Mouse (Mus musculus) brain, embryonic 14.5 days (tissue): ENCODE results near the gene Tmem200b.

Experiments
- CTCF ChIP-seq: fragments of 200-500 bp; IDR thresholded peaks from 2 replicates; pipeline ENCODE4 v1.5.1; 2012; ENCODE audit warnings: inconsistent platforms, mild to moderate bottlenecking, moderate library complexity, borderline replicate concordance; ENCODE audit not compliant: insufficient read depth, insufficient read length; ENCODE audit errors: extremely low read depth
- POLR2A ChIP-seq: fragments of 200-500 bp; IDR thresholded peaks from 2 replicates; pipeline ENCODE4 v1.6.1; 2012; ENCODE audit warnings: mild to moderate bottlenecking, inconsistent platforms, borderline replicate concordance; ENCODE audit not compliant: poor library complexity, insufficient read depth, insufficient read length, severe bottlenecking; ENCODE audit errors: extremely low read depth

DNA sequence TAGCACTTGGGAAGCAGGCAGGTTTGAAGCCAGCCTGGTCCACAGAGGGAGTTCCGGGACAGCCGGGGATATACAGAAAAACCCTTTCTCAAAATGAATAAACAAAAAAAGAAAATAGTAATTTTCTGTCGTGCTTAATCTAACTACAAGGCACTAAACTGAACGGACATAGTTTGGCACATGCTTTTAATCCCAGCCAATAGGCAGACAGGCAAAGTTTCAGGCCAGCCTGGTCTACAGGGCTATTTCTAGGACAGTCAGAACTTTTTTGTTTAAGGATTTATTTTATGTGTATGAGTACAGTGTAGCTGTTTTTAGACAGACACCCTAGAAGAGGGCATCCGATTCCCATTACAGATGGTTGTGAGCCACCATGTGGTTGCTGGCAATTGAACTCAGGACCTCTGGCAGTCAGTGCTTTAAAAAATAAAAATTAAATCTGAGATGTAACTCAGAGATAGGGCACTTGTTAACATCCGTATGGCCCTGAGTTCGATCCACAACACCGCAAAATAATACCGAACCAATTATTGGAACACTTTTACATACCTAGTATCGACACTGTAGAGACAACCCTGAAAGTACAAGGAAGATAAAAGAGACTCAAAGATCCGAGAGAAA lies 48.8 kb upstream of the Tmem200b start:
- TF ChIP-seq CTCF: no peak
- no peak for TF ChIP-seq POLR2A
